Mouse (Mus musculus) spleen, adult 2 months (tissue): ENCODE measurements around the gene Pla2g12a. TPM values are rescaled to one million over a fixed set of nuclear protein-coding genes. Genes with fewer than 3 reads are reported as not detected.

Source experiments
- DNase-seq, 2 experiments: peaks; one replicate each; pipeline versions ENCODE4 v3.0.0 to v3.0.0-alpha.2; 2012 to 2021; ENCODE audit warnings: low spot score in 2 of 2, low read depth in 1 of 2
- H3K27ac ChIP-seq: fragments of 200-500 bp; 2 replicates; pipeline ENCODE4 v1.5.1; 2012; ENCODE audit warnings: low read length, inconsistent platforms; ENCODE audit not compliant: insufficient read depth
- H3K27me3 ChIP-seq: fragments of 200-500 bp; 2 replicates; pipeline ENCODE4 v1.6.1; 2012; ENCODE audit warnings: mild to moderate bottlenecking, moderate library complexity, low read length, inconsistent platforms; ENCODE audit not compliant: control insufficient read depth, insufficient read depth
- H3K36me3 ChIP-seq: fragments of 200-500 bp; 2 replicates; pipeline ENCODE4 v1.6.1; 2012; ENCODE audit warnings: mild to moderate bottlenecking, low read length, inconsistent platforms; ENCODE audit not compliant: control insufficient read depth, insufficient read depth
- H3K4me1 ChIP-seq: fragments of 200-500 bp; 2 replicates; pipeline ENCODE4 v1.6.1; 2011; ENCODE audit warnings: inconsistent platforms; ENCODE audit not compliant: control insufficient read depth, insufficient read depth, insufficient read length
- H3K4me3 ChIP-seq: fragments of 200-500 bp; 2 replicates; pipeline ENCODE4 v1.5.1; 2011; ENCODE audit warnings: mild to moderate bottlenecking, inconsistent platforms; ENCODE audit not compliant: insufficient read depth, insufficient read length; ENCODE audit errors: extremely low read depth
- CTCF ChIP-seq: fragments of 200-500 bp; IDR thresholded peaks from 2 replicates; pipeline ENCODE4 v1.5.1; 2011; ENCODE audit warnings: mild to moderate bottlenecking, inconsistent platforms; ENCODE audit not compliant: insufficient read depth, insufficient read length, insufficient replicate concordance; ENCODE audit errors: extremely low read depth
- POLR2A ChIP-seq: fragments of 200-500 bp; IDR thresholded peaks from 2 replicates; pipeline ENCODE4 v1.6.1; 2011; ENCODE audit warnings: low read depth, low read length, inconsistent platforms
- WGBS: fragments of 180-500 bp; shearing (Covaris S2); methylation state at CpG from one replicate; pipeline ENCODE4 v1.1.7; 2018; 5-methylcytosine and 5-hydroxymethylcytosine counted together
- polyA plus RNA-seq: library from polyadenylated mRNA; depleted of rRNA; stranded (reverse); fragments of >200 nt; gene quantifications from 2 replicates; pipeline ENCODE4 v1.2.3, GENCODE M21; 2012

The Pla2g12a gene
- polyA plus RNA-seq, 1 experiment, result 21.3 TPM

DNA sequence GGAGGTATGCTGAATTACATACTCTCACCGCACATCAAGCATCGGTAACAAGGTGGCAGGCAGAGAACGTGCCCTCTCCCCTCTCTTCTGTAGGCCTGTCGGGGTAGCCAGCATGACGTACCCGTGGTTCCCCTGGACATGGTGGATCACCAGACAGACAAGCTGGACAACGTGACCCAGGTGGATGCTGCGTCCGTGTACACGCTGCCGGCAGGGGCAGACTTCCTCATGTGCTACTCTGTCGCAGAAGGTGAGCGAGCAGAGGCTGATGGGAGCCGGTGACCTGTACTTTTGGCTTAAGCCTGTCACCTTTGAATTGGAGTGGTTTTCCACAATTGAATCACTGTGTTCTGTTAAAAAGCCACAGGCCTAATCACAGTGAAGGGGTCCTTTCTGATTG, 33.6 kb downstream of the Pla2g12a start:
- Histone ChIP-seq H3K4me3 (no peak overlapping the region), H3K4me1 (no peaks in the 10 kb centered on the region), H3K27ac (no peak overlapping the region), H3K36me3 (peaks cover 34% of the 10 kb centered on the region), H3K27me3 (no peaks in the 10 kb centered on the region)
- no peak for DNase-seq
- 95% methylated on average over 14 of the region's 14 CpGs for WGBS
- no peak for TF ChIP-seq CTCF
- no peak for TF ChIP-seq POLR2A

- TF ChIP-seq CTCF, result no peak
- H3K4me1 ChIP-seq, result no peaks in the 10 kb centered on the region
- 97% methylated on average over 13 of the region's 13 CpGs for WGBS
- H3K4me3 ChIP-seq, result no peak overlapping the region
- H3K27ac ChIP-seq, result no peak overlapping the region
- DNase-seq, result no peak
- H3K36me3 ChIP-seq, result peaks cover 34% of the 10 kb centered on the region
- no peaks in the 10 kb centered on the region for H3K27me3 ChIP-seq
These were observed 34.8 kb downstream of the Pla2g12a start for GRCm38 (mm10) chr3:129913241-129913640.

GRCm38 (mm10) chr3:129917424-129917823, 39.0 kb downstream of the Pla2g12a start:
- DNase-seq, result no peak
- no peak for TF ChIP-seq POLR2A
- TF ChIP-seq CTCF, result no peak
- H3K4me1 ChIP-seq, result no peaks in the 10 kb centered on the region
- H3K4me3 ChIP-seq, result no peak overlapping the region
- WGBS, result 83% methylated on average over 3 of the region's 3 CpGs
- H3K27ac ChIP-seq, result no peak overlapping the region
- H3K27me3 ChIP-seq, result no peaks in the 10 kb centered on the region
- H3K36me3 ChIP-seq, result peaks cover 12% of the 10 kb centered on the region

GRCm38 (mm10) chr3:129918434-129918833, 40.0 kb downstream of the Pla2g12a start:
- Histone ChIP-seq H3K27me3 (no peaks in the 10 kb centered on the region), H3K36me3 (peaks cover 8% of the 10 kb centered on the region), H3K27ac (no peak overlapping the region), H3K4me1 (no peaks in the 10 kb centered on the region), H3K4me3 (no peak overlapping the region)
- TF ChIP-seq POLR2A, result no peak
- peak; percentile 54; the same call in 1 of the 2 replicates for TF ChIP-seq CTCF
- WGBS, result 22% methylated on average over 13 of the region's 13 CpGs
- DNase-seq, result peak in 1 of 2 experiments; percentile 27

GRCm38 (mm10) chr3:129923581-129923980, 45.2 kb downstream of the Pla2g12a start:
- no peak for TF ChIP-seq POLR2A
- no peak for TF ChIP-seq CTCF
- WGBS, result 88% methylated on average over 7 of the region's 7 CpGs
- H3K4me1 ChIP-seq, result no peaks in the 10 kb centered on the region
- H3K4me3 ChIP-seq, result no peak overlapping the region
- no peaks in the 10 kb centered on the region for H3K27me3 ChIP-seq
- H3K36me3 ChIP-seq, result no peaks in the 10 kb centered on the region
- H3K27ac ChIP-seq, result no peak overlapping the region
- DNase-seq, result no peak

- WGBS, result 70% methylated on average over 3 of the region's 3 CpGs
- no peak for TF ChIP-seq POLR2A
- TF ChIP-seq CTCF, result no peak
- no peak overlapping the region for H3K27ac ChIP-seq
- no peaks in the 10 kb centered on the region for H3K27me3 ChIP-seq
- H3K4me3 ChIP-seq, result no peak overlapping the region
- H3K4me1 ChIP-seq, result no peaks in the 10 kb centered on the region
- no peak for DNase-seq
- no peaks in the 10 kb centered on the region for H3K36me3 ChIP-seq
These were observed 47.5 kb downstream of the Pla2g12a start for GRCm38 (mm10) chr3:129925861-129926260.

DNA sequence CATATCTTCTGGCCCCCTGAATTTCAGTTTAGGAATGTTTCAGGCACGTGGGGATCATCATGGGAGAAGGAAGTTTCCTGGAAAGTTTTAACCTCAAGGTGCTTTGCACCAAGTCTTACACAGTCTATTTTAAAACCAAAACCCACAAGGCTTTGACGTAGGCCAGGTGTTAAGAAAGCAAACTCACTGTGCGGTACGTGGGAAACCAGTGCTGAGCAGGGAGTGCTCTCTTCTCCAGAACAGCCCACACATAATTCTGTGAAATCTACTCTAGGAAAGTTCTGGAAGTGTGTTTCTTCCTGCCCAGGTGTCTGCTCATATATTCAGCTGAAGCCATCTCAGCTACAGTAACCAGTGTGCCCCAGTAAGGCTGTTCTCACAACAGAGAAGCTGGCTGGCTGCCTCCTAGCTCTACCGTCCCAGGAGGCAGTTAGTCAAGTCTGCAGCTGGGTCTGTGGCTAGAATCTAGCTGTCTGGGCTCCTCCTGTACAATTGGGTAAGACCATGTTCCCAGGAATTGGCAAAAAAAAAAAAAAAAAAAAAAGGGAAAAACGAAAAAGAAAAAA, 51.9 kb downstream of the Pla2g12a start:
- Histone ChIP-seq H3K36me3 (no peaks in the 10 kb centered on the region), H3K27me3 (no peaks in the 10 kb centered on the region; the same call in 1 of the 2 replicates), H3K4me3 (no peak overlapping the region), H3K4me1 (no peaks in the 10 kb centered on the region), H3K27ac (no peak overlapping the region)
- DNase-seq, result no peak
- WGBS, result 53% methylated on average over 6 of the region's 6 CpGs
- TF ChIP-seq CTCF, result no peak
- no peak for TF ChIP-seq POLR2A
